Mouse (Mus musculus) ES-Bruce4 (cell line): Measurements from ENCODE around the gene Gpsm1.

Source experiments
- CTCF ChIP-seq: IDR thresholded peaks from one replicate; pipeline ENCODE4 v1.8.1; 2011; ENCODE audit warnings: low read depth, low read length
- EP300 ChIP-seq: IDR thresholded peaks from 2 replicates; pipeline ENCODE4 v1.6.1; 2011; ENCODE audit warnings: low read depth, low read length; ENCODE audit not compliant: insufficient read depth
- POLR2A ChIP-seq: IDR thresholded peaks from one replicate; pipeline ENCODE4 v1.8.1; 2011; ENCODE audit warnings: low read length; ENCODE audit not compliant: insufficient read depth

- TF ChIP-seq CTCF (peak; percentile 83), EP300 (no peak), POLR2A (no peak)
These were observed 41.7 kb upstream of the Gpsm1 start for GRCm38 (mm10) chr2:26273611-26274010.
